Comparison of ENCODE assay signal across 17 mouse cellular contexts in genomic region chr3:144428514-144429431, GRCm38 (mm10).
DNase-seq lines count a peak whose midpoint lies in the region; ATAC-seq and TF ChIP-seq lines count a peak whose summit lies in the region.
"Had no signal": no experiment of that assay in that cellular context is flagged by ENCODE, and none has a peak within 500 bp of the region (broad histone marks: within the 10 kb centered on the region; RNA-seq: fewer than 3 reads in every experiment).

No protein-coding gene starts in this region.

- H3K9ac ChIP-seq in hindbrain, embryonic 14.5 days = no peak overlapping the region
- H3K9ac ChIP-seq in midbrain, embryonic 11.5 days (ENCODE audit: low read length) = no peak overlapping the region
- H3K9ac ChIP-seq: forebrain, embryonic 15.5 days; liver, embryonic 13.5 days; neural tube, embryonic 13.5 days had no signal

- ATAC-seq in hindbrain, embryonic 14.5 days (ENCODE audit: low FRiP score) = peak; percentile 42; the same call in 1 of the 2 replicates
- peak; percentile 69 for ATAC-seq in midbrain, embryonic 11.5 days (ENCODE audit: low FRiP score)
- no peak for ATAC-seq in monocyte, adult 5-6 weeks (replicated peaks; ENCODE audit: insufficient number of reproducible peaks, low FRiP score, low TSS enrichment, poor library complexity, severe bottlenecking)
- ATAC-seq: forebrain, embryonic 15.5 days had no signal

- H3K27me3 ChIP-seq in hindbrain, embryonic 14.5 days (ENCODE audit: control insufficient read depth, insufficient read depth, low read length) = no peaks in the 10 kb centered on the region
- no peaks in the 10 kb centered on the region for H3K27me3 ChIP-seq in midbrain, embryonic 11.5 days (ENCODE audit: control insufficient read depth, insufficient read depth, low read length)
- H3K27me3 ChIP-seq: forebrain, embryonic 15.5 days; liver, embryonic 13.5 days; megakaryocyte, embryonic 14.5 days; neural tube, embryonic 13.5 days had no signal

- H3K4me2 ChIP-seq in hindbrain, embryonic 14.5 days (replicated peaks) = no peak overlapping the region
- H3K4me2 ChIP-seq in midbrain, embryonic 11.5 days = no peak overlapping the region
- H3K4me2 ChIP-seq: forebrain, embryonic 15.5 days; liver, embryonic 13.5 days; neural tube, embryonic 13.5 days had no signal

- H3K4me1 ChIP-seq in hindbrain, embryonic 14.5 days (replicated peaks; ENCODE audit: control insufficient read depth, insufficient read depth, low read length) = no peaks in the 10 kb centered on the region
- peaks cover 4% of the 10 kb centered on the region for H3K4me1 ChIP-seq in midbrain, embryonic 11.5 days (ENCODE audit: control insufficient read depth, insufficient read depth, low read length)
- H3K4me1 ChIP-seq: heart, embryonic 10.5 days; liver, embryonic 13.5 days had no signal

- H3K27ac ChIP-seq in left cerebral cortex, adult 2 months = peak overlapping the region; percentile 54
- no peak overlapping the region for H3K27ac ChIP-seq in hindbrain, embryonic 14.5 days
- peak overlapping the region; percentile 22; the same call in 1 of the 2 replicates for H3K27ac ChIP-seq in midbrain, embryonic 11.5 days (ENCODE audit: low read depth, low read length)
- H3K27ac ChIP-seq: forebrain, embryonic 15.5 days; gastrocnemius, adult 2 months; heart, embryonic 10.5 days; liver, embryonic 13.5 days; neural tube, embryonic 13.5 days had no signal

- H3K9me3 ChIP-seq in hindbrain, embryonic 14.5 days (ENCODE audit: control insufficient read depth, low read length) = no peaks in the 10 kb centered on the region
- H3K9me3 ChIP-seq in midbrain, embryonic 11.5 days (ENCODE audit: control insufficient read depth, low read length) = no peaks in the 10 kb centered on the region
- H3K9me3 ChIP-seq: forebrain, embryonic 15.5 days; heart, embryonic 10.5 days; liver, embryonic 13.5 days; megakaryocyte, embryonic 14.5 days; neural tube, embryonic 13.5 days had no signal

- no peaks in the 10 kb centered on the region for H3K36me3 ChIP-seq in hindbrain, embryonic 14.5 days (replicated peaks; ENCODE audit: control insufficient read depth, insufficient read depth)
- 0 out of 2 replicates have a peak, but pooled peaks cover 2% of the 10 kb centered on the region for H3K36me3 ChIP-seq in midbrain, embryonic 11.5 days (ENCODE audit: control insufficient read depth, insufficient read depth, low read length)
- H3K36me3 ChIP-seq: forebrain, embryonic 15.5 days had no signal

- 53% methylated on average over 8 of the region's 8 CpGs for WGBS in hindbrain, embryonic 14.5 days
- 48% methylated on average over 8 of the region's 8 CpGs for WGBS in midbrain, embryonic 11.5 days

- DNase-seq in left cerebral cortex, adult 2 months (ENCODE audit: extremely low spot score in 1 of 2, low spot score in 2 of 2) = no peak
- DNase-seq in left cerebral cortex, postnatal 36 days (ENCODE audit: low spot score in 2 of 2) = no peak
- DNase-seq in brain, adult 2 months (ENCODE audit: low read depth, low spot score) = peak; percentile 28
- no peak for DNase-seq in hindbrain, embryonic 14.5 days (ENCODE audit: low spot score)
- DNase-seq in midbrain, embryonic 11.5 days (ENCODE audit: low spot score, missing footprints) = no peak
- no peak for DNase-seq in thymus, postnatal 36 days
- DNase-seq in layer of hippocampus, postnatal 14 days (ENCODE audit: low spot score in 2 of 2) = no peak
- DNase-seq: adrenal gland, postnatal 25 days; cerebellum, adult 2 months; gastrocnemius, adult 2 months; kidney, postnatal 14 days; liver, embryonic 13.5 days had no signal

- intact Hi-C loops in left cerebral cortex, adult 2 months (cut with DNase I) = no loop called here
- intact Hi-C loops in left cerebral cortex, postnatal 36 days (cut with DNase I) = no loop called here

- H3K4me3 ChIP-seq in left cerebral cortex, adult 2 months = no peak overlapping the region
- H3K4me3 ChIP-seq in hindbrain, embryonic 14.5 days (replicated peaks; ENCODE audit: low read length) = no peak overlapping the region
- H3K4me3 ChIP-seq in midbrain, embryonic 11.5 days (ENCODE audit: low read depth, low read length) = no peak overlapping the region
- H3K4me3 ChIP-seq: forebrain, embryonic 15.5 days; gastrocnemius, adult 2 months; heart, embryonic 10.5 days; liver, embryonic 13.5 days; megakaryocyte, embryonic 14.5 days; neural tube, embryonic 13.5 days had no signal

- TF ChIP-seq CTCF in left cerebral cortex, adult 2 months (IDR thresholded peaks at IDR 0.05) = no peak
